Mouse (Mus musculus) gastrocnemius, postnatal 36 days (tissue): ENCODE data around the gene Bend6. TPM values are rescaled to one million over a fixed set of nuclear protein-coding genes. Genes with fewer than 3 reads are reported as not detected.
"Not testable (repeated sequence)": the region's sequence is repeated elsewhere in the genome, so short reads cannot be mapped to it uniquely, and the experiment has no call there.

Source experiments
- DNase-seq, 2 experiments: peaks; one replicate each; pipeline ENCODE4 v3.0.0; 2022
- intact Hi-C: fragments of 180-260 bp; cut with DNase I; formaldehyde crosslinking; loops from one replicate; pipeline ENCODE4 v1.15.1; 2025
- total RNA-seq, 2 experiments: library from RNA; stranded (reverse); gene quantifications; 2 replicates each; pipeline ENCODE4 v1.2.3; 2021

Gene Bend6
- total RNA-seq, 2 experiments from 2014 or later = 1.1 to 1.3 TPM

DNA sequence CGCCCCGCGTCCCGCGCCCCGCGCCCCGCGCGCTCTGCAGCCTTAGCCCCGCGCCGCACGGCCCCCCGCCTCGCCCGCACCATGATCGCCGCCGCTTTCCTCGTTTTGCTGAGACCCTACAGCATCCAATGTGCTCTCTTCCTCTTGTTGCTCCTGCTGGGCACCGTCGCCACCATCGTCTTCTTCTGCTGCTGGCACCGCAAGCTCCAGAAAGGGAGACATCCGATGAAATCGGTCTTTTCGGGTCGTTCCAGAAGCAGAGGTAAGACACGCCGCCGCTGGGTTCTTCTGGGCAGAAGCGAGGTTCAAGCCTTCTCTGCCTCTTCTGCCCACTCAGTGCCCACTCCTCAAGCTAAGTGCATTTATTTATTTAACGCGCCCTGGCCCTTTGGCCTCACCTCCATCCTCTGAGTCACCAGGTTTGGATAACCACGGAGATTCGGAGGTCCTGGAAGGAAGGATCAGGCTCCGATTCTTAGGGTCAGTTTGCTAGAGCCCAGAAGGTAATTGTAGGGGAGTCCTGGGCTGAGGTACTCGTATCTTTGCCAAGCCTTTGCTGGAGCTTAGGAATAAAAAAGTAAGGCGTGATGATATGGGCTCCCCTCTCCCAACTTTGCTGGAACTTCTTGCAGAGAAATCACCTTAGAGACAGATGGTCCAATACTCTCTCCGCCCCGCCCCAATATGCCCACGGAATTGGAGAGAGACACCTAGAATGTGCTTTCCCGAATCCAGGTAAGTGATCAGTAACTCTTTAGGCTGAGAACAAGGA is 761 bp upstream of the Bend6 start, which contains the start of gene Dst:
Gene Dst, plus strand, starts transcription at position 35 of the 772 bp plus-strand sequence.
- intact Hi-C loops = no loop called here

DNA sequence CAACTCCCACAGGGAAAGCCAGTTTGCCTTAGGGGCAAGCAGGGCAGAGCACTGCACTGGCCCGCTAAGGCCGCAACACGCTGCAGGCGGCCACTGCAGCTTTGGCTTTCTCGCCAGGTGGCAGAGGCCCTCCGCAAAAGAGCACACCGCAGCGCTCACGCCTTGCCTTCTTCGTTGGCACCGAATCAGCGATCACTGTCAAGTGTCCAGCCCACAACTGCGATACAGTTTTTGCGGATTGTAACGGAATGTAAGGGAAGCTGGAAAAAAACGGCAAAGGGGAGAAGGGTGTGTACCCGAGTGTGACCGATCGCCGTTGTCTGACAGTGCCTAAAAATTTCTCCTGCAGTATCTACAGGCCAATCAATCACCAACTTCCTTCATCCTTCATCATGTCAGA is 689 bp downstream of the Bend6 start:
- DNase-seq = no peak
- intact Hi-C loops = no loop called here

More for the DNA sequence above, 761 bp upstream of the Bend6 start, which contains the start of gene Dst:
- DNase-seq = no peak

DNA sequence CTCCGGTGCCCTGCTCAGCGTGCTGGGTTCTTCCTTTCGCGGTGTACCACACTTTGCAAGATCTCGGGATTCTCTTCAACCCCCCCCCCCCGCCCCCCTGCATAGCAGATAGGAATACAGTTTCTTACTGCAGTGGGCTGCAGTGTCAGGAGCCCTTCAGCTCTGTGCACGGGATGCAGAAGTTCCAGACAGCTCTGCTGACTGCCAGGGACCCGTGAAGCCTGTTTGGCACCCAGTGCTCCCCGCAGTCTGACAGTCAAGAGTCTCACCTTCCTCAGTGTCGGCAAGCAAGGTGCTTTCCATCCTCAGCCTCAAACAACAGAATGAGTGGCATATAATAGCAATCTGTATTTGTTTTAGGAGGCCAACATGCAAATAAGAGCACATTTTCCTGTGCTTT is 1.4 kb downstream of the Bend6 start:
- intact Hi-C loops = no loop called here
- DNase-seq = no peak

DNA sequence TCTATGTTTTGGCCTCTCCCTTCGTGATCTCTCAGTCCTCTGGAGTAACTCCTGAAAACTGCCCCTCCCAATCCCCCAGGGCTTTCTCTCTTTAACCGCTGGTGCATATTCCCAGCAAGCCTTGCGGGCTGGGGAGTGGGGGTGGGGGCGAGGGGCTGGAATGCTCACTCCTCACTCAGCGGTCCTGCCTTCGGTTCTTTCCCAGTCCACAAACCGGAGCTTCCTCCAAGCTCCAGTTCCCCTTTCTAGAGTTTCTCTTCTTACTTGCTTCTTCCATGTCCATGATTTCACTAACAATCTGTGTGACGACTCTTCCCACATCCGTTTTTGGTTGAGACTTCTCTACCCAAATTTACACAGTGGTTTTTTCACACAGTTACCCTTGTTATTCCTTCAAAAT is 4.0 kb downstream of the Bend6 start:
- intact Hi-C loops = no loop called here
- DNase-seq = no peak

DNA sequence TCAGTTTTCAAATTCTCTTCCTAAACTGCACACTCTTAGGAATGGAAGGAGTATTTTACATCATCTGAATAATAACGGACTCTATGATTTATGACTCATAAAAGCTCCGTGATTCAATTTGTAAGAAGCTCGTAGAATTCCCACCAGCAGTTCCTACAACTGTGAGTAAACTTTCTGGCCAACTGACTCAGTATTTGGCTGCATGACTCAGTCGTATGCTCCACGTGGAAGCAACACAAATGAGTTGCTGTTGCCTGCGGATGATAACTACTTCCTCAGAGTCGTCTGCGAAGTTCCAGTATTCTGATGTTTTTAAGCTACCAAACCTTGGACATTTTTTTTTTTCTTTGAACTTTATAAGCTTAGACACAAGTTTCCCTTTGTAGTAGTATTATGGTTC is 7.4 kb downstream of the Bend6 start:
- intact Hi-C loops = no loop called here
- DNase-seq = no peak

DNA sequence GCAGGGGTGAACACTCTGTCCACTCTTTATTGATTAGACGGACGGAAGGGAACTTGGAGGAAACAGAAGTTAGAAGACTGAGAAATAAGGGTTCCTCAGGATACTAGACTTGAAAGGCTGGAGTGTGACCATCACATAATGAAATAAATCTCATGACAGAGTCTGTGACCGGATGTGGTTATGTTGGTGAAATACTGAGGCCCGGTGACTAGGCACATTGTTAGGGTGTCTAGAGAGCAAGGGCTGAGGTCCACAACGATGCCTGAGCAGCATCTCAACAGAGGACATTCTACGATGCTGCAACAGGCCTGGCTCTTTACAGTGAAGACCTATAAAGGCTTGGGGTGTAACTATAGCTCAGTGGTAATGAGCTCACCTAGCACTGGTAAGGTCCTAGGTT is 9.2 kb downstream of the Bend6 start:
- DNase-seq = no peak
- intact Hi-C loops = loop anchor here (10.0 kb wide), 1 partner anchor 234 kb away; the partner anchor contains the start of gene Prim2

DNA sequence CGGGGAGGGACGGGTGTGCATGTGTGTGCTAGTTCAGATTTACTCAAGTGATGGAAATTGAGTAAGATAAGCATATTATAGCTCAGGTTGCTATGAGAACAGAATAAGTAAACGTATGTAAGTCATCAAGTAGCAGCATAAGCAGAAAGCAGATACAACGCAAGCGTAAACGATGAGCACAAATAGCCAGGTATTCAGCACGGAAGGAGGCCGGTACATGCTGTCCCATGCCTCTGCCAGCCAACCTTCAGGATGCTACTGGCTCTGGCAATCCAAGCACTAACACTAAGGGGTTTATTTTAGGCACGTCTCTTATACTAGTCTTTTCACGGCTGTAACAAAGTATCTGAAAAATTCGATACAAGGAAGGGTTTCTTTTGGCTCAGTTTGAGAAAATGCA is 10.2 kb downstream of the Bend6 start:
- DNase-seq = no peak
- intact Hi-C loops = loop anchor here (10.0 kb wide), 1 partner anchor 233 kb away; the partner anchor contains the start of gene Prim2

DNA sequence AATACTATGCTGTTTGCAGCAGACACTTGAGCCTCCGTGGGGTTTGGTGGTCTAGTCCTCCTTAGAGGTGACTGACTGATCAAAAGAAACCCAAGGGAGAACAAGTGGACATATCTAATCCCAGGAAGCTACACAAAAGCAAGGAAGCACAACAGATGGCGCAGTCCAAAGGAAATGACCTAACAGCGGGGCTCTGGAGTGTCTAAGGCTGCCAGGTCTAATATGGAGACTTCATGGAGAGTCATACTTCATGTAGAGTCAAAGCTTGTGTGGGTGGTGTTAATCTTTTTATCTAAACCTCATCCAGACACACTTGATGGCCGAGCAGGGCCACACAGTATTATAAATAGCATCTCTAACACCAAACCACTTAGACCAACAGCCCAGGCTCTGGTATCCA is 10.9 kb downstream of the Bend6 start:
- no peak for DNase-seq
- intact Hi-C loops = loop anchor here (10.0 kb wide), 1 partner anchor 232 kb away; the partner anchor contains the start of gene Prim2

DNA sequence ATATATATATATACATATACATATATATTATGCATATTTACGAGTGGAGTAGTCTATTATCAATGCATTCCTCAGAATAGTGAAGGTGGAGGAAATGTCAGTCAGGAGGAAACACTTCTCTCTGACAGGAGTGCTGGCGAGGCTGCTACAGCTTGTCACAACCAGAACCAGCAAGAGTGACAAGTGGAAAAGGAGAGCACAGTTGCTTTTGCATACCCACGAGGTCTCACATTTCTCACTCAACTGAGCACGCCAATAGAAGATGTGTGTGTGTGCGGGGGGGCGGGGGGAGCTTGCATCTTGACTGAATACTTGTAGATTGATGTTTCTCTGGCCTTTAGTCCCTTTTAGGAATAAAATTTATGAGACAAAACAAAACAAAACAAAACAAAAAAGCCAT is 11.5 kb downstream of the Bend6 start:
- intact Hi-C loops = loop anchor here (10.0 kb wide), 1 partner anchor 231 kb away; the partner anchor contains the start of gene Prim2

DNA sequence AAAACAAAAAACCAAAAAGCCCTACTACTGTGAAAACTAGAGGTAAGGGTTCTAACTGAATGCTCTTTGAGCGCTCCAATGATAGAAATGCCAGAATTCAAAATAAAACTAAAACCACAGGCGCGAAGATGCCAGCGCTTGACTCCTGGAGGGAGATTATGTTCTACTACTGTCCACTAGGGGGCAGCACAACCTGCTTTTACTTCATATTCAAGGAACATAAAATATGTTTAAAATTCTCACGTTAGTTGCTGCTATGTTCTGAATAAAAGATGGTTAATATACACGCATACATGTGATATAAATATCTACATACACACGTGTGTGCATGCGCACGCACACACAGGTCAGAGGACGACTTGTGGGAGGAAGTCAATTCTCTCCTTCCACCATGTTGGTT is 14.8 kb downstream of the Bend6 start:
- intact Hi-C loops = loop anchor here (2.0 to 10.0 kb wide), 2 partner anchors 74 to 228 kb away; partner anchors contain the start of gene Prim2
- DNase-seq = peak in 1 of 2 experiments; percentile 17

More for the DNA sequence above, 11.5 kb downstream of the Bend6 start:
- no peak for DNase-seq

DNA sequence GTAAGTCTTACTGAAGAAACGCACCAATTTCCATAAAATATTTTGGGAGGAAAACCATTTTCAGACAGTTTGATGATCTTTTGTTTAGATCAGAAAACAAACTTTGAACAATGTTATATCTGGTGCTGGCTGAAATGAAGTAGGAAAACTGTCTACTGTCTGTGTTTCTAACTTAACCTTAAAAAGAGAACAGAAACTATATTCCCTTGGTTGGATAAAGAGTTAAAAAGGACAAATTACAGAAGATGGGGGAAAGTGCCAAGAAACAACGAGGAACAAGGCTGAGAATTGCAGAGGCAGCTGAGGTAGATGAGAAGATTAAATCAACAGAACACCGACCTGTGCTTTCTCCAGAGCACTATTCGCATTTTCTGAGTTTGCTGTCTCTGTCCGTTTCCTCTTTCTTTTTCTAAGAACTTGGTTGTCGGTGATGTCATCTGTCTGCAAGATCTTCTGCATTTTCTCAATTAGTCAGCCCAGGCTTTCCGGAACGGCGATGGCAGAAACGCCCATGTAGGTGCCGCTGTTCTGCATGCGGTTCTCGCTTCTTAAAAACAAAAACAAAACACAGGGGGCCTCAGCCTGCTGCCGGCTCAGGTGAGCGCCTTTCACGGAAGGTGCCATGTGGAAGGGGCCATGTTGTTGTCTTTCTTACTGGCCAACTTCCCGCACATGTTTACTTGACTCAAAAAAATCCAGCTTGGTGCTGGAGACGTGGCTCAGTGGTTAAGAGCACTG is 24.3 kb downstream of the Bend6 start:
- peak in 1 of 2 experiments; percentile 14 for DNase-seq
- intact Hi-C loops = no loop called here

DNA sequence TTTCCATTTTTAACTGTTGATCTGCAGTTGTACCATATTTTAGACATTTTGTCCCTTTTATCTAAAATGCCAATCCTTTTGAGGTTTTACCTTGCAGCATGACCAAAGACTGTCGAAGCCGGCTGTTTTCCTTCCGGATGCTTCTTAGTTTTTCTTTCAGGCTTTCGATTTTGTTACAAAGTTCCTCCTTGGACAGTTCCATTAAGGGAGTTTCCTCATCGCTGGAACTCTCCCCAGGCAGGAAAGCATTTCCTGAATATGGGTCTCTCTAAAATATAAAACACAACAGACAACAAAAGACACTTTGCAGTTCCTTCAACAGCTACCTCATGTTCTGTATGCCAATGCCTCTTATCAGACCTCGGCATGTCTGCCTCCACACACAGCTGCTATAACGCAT is 29.4 kb downstream of the Bend6 start:
- no peak for DNase-seq
- intact Hi-C loops = no loop called here

DNA sequence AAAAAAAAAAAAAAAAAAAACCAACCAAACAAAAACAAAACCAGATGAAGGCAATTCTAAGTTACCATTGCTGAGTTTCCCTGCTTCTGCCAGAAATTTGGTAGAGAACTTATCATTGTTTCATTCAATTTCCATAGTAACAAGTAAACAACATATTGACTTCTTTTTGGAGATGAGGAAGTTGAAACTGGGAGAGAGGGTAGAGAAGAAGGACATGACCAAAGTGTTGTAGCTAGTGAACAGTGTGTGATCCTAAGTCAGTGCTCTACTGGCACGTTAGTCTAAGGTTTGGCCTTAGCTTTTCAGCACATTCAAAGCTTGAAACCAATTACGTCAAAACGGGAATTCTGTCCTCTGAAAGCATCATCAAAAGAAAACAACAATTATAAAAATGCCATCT is 31.2 kb downstream of the Bend6 start:
- DNase-seq = no peak
- intact Hi-C loops = no loop called here

DNA sequence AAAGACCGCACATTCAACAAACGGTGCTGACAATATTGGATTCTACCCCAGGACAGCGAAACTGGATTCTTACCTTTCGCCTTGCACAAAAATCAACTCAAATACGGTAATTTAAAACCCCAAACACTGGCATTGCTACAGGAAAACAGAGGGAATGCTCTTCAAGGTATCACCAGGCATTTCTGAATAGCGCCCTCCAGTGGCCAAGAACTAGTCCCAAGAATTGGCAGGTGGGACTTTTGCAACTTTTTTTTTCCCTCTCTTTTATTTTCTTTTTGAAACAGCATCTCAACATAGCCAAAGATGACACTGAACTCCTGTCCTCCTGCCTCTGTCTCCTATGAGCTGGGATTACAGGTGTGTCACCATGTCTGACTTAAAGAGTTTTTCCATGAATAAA is 31.9 kb downstream of the Bend6 start:
- intact Hi-C loops = no loop called here
- no peak for DNase-seq

DNA sequence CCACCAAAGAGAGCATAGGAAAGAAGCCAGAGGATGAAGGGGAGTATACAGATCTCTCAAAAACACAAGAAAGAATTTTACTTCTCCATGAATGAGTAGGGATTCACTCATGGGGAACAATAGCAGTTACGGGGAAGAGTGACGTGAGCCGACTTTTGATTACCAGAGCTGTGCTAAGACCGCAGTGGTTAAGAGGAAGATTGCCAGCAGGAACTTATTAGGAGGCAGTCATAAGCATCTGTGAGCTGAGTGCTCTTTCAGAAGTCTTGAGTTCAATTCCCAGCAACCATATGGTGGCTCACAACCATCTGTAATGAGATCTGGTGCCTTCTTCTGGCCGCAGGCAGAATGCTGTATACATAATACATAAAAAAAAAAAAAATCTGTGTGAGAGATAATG is 34.1 kb downstream of the Bend6 start:
- intact Hi-C loops = no loop called here
- no peak for DNase-seq

DNA sequence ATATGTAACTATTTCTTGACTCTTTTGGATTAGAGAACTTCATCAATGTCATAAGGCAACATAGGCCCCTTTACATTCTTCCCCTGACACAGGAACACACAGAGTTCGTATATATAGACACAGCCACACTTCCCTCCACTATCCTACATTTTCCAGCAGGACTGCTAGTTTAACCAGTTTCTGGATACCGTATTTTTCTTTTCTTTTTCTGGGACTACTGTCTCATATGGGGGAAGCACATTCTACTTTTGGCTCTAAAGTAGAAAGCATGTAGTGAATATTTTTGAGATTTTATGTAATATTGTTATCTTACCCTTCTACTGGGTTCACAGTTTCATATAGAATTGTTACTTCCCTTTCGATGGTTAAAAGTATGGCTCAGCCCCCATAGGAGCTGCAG is 38.2 kb downstream of the Bend6 start:
- no peak for DNase-seq
- intact Hi-C loops = no loop called here

DNA sequence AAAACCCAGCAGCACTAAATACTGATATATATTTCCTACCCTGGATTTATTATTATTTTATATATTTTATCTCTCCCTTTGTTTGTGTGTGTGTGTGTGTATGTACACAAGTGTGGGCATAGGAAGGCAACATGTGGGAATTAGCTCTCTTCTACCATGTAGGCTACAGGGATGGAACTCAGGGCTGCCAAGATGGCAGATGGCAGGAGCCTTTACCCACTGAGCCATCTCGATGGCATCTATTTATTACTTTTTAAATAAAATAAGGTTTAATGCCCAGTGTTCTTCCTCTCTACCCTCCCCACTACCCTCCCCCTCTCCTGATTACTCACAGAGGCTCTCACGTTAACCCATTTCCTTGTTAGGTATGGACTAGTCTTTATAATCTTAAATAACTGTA is 38.6 kb downstream of the Bend6 start:
- DNase-seq = no peak
- intact Hi-C loops = no loop called here

DNA sequence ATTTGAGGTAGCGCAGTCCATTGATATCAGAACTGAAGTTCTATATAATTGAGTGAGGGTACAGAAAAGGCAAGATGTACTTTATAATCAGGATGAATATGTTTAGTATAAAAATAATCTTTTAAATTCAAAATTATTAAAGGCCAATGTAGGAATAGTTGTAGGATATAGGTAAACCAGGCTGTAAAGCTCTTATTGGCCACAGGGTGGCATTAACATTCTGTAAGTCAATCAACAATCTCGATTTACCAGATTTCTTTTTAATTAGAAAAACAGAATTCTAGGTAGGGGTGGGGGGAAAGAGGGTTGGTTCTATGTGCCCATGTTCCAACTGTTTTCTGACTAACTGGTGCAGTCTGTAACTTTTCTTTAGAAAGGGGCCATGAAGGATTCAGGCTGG is 60.8 kb downstream of the Bend6 start:
- DNase-seq = no peak
- intact Hi-C loops = no loop called here

DNA sequence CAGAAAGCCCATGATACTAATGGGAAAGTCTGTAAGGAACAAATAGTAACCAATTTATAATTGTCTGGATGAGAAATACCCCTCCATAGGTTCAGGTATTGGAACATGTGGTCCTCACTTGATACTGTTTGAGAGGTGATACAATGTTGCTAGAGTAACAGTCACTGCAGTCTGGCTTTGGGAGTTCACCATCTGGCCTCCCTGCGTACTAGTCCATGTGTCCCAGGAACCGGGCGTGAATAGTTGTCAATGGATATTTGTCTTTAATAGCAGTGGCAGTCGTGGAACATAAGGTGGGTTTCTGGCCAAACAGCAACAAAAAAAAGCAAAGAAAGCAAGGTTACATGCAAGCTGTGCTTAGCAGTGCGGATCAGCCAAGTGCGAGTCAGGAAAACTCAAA is 63.8 kb downstream of the Bend6 start:
- intact Hi-C loops = no loop called here
- no peak for DNase-seq

DNA sequence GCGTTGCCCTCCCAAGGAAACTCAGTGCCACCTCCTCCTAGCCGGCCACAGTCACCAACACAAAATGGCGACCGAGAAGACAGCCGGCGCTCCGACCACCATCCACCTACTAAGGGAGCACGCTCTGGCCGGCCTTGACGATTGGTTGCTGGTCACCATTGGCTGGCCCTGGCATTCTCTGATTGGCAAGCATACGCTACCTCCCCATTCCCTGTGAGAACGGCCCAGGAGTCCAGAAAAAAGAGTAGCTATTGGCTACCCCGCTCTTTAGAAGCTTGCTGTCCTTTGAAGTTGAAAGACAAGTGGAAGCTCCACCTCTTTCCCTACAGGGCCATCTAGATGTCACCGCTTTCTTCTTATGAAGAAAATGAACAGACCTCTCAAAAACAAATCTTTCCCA is 68.7 kb downstream of the Bend6 start:
- DNase-seq, intact Hi-C loops: not testable (repeated sequence)

DNA sequence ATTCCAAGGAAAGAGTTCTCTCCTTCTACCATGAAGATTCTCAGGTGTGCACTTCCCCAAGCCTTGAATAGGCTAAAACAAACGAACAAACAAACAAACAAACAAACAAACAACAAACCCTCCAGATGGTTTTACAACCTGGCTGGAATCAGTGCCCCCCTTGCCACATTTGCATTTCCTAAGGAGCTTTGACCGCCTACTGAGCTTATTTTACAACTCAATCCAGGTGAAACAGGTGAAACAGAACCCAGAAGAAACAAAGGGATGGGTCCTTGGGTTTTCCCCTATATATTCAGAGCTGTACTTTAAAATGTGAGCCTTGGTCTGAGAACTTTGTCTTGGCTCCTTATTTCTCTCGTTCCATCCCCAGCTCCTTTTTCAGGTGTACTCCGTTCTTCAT is 77.0 kb downstream of the Bend6 start:
- DNase-seq = no peak
- intact Hi-C loops = no loop called here

DNA sequence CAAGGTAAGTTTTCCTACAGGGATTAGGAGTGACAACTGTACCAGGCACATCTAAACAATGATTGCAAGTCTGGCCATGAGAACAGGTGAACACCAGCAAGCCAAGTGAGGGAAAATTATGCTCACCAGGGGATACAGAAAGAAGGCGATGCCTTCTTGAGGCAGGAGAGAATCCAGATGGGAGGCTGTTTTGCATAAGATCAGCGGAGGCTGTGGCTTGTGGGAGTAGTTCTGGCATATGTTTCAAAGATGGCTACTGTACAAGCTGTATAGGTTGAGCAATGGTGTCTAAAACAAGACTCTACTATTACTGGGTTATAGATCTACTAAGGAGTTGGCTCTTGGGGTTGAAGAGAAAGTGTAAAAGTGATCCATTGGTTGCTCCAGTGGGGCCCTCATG is 89.7 kb downstream of the Bend6 start:
- intact Hi-C loops = no loop called here

More for the DNA sequence above, 89.7 kb downstream of the Bend6 start:
- no peak for DNase-seq
